Mouse (Mus musculus): ENCODE results near the gene Nfib.

DNA sequence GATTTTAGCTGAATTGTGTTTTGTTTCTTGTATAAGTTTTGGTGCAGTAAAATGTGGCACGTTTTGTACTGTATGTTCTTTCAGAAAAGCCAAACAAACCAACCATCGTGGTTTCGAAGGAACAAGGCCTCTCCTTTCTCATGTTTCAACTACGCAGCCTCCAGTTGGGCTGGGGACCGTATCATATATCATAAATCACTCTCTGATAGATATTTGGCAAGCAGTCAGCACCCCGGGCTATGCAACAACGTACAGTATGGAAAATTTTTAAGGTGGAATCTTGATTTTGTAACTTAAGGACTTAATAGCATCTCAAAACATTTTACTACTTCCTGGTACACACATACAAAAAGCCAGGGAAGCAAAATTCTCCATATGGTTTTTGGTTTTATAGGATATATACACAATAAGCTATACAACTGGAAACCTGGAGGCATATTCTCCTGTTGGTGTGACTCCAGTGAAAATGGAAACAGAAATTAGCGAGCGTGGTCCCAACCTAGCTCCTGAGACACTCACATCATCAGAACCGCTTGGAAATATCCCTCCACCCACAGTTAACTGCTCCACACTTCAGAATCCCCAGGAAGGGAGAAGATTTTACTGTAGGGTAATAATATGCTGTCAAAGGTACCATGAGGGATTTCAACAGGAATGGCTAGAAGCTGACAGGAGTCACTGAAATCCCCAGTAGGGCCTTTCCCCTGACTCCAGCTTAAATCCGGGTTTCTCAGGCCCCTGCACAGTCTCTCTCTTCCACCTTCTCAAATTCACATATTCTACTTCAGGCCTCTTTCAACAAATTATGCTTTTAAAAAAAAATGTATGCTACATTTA is 455.8 kb downstream of the Nfib start:
- no peak for TF ChIP-seq CTCF (IDR thresholded peaks at IDR 0.05; ENCODE audit: low read depth, low read length)
- no peak for TF ChIP-seq GATA1 (IDR thresholded peaks at IDR 0.05; ENCODE audit: borderline replicate concordance, low read length)
- TF ChIP-seq TAL1 (conservative IDR thresholded peaks at IDR 0.05; ENCODE audit: low read depth, low read length), result no peak

All from G1E (cell line).